Mouse (Mus musculus) inflammation-experienced regulatory T-cells, adult 6 months (primary cell): Measurements from ENCODE around the gene Hoxd8. TPM values are rescaled to one million over a fixed set of nuclear protein-coding genes. Genes with fewer than 3 reads are reported as not detected.
A peak's percentile ranks its signal among the peaks of the same experiment; 100 is the strongest.

Source experiments
- ATAC-seq: one replicate; pipeline ENCODE4 v1.8.0; 2017
- polyA plus RNA-seq, 3 experiments: library from polyadenylated mRNA; unstranded; fragments of 100-300 nt; shearing (Covaris generic); gene quantifications; one replicate each; pipeline ENCODE4 v1.2.1; 2017

The Hoxd8 gene
- polyA plus RNA-seq, 3 experiments from 2014 or later = not detected

DNA sequence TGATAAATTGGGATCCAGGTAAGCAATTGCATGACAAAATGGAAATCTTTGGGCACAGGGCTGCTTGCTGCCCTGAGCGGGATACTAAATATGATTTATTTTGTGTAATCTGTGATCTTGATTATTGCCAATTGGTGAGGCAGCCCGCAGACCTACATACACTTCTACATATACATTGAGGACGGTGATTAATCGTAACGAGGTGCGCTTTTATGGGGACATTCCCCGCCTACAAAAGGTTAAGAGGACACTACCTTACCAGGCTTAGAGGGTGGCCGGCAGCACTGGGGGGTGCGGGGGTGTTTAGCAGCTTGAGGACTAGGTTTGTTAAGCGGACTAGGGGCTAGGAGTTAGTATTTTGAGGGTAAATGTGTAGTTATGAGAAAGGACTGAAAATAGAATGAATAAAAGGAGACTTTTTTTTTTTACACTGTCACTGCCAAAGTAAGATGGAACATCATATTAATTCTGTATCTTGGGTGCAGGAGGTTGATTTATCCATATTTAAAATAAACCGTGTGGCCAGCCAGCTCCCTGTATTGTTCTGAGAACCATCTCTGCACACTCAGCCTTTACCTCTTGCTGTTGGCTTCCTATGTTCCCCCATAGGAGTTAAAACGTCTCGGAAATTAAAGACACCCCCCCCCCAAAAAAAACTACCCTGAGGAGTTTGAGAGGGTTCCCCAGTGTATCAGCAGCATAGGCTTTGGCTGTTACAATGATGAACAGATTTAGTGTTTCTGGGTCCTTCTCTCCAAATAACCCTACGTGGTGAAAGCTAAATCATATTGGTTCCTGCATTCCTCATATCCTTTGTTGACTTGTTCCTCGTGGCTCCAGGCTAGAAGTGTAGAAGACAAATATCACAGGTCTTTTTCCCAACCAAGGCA is 32.5 kb downstream of the Hoxd8 start:
- ATAC-seq = no peak

DNA sequence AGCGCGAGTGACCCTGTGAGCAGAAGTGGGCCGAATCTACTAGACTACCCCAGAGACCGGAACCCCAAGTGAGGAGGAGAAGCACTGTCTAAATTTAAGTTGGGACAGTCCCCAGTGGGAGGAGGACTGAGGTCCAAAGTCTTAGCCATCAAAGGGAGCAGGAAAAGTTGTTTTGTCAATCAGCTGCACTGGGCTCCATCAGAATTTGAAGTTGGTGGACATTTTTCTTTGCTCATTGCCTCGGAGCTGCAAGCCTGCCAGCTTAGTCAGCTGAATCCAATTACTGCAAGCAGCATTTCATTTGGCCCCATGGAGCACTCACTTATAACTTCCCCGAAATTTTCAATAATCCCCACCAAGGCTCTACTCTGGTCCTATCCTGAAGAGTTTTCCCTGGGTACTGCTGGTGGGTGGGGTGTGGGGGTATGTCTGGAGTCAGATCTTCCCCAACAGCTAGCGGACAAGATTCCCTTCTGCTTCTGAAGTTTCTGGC is 33.2 kb downstream of the Hoxd8 start:
- ATAC-seq = no peak

DNA sequence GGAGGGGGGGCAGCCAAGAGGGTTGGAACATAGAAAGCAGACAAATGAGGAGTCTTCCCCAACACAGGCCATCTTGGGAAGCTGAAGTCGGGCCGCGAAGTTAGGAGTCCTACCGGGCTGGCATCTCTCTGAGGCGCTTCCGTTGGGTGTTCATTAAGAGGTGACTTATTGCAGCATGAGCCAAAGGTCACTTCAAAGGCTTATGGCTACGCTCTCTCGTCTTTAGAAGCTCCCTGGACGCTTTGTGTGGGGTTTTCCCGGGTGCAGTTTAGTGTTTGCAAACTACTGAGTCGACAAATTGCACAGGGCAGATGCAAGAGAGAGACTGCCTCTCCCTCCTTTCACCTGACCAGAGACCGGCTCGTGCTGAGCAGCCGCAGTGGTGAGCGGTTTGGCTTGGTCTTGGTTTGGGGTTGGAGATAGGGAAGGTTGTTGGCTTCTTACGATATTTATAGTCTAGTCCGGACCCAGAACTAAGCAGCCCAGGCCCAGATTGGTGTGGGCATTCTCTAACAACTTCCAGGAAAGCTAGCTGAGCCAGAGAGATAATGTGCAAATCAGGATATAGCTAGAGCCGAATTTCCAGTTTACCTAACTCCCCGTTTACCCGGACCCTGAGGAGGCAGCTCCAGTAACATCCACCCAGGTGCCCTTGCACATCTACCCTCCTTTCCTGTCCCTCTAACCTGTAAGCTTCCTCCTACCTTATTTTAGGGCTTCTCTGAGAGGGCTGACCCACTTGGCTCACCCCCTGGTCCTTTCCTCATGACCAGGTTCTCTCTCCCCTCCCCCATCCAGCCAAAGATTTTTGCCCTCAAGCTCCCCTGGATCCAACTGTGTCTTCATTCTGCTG is 34.4 kb downstream of the Hoxd8 start:
- no peak for ATAC-seq

DNA sequence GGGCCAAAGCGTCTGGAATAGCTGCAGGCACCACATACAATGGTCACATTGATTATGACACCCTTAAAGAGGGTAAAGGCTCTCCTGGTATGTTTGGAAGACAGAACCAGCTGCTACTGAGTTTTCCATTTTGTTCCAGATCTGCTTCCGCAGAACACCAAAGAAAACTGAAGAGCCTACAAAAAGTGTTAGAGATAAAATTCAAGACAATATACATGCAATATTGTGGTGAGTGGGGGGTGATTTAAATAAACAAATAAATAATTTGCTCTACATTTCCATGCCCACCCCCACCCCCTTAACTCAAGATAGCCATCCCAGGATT is 35.0 kb downstream of the Hoxd8 start:
- no peak for ATAC-seq

DNA sequence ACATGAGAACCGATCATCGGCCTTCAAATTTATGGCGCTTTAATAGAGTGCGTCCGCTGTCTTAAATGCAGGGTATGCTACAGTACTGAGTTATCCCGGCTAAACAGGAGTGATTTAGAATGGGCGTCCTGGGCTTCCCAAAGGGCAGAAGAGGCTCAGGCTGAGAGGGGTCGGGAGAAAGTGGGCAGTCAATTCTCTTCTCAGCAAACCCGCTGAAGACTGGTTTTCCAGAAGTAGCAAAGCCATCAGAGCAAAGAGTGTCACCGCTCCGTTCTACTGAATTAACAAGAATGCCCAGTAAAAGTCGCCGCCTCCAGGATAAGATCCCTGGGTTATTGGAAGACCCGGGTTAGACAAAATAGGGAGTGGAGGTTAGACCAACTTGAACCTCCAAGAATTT is 35.5 kb downstream of the Hoxd8 start:
- ATAC-seq = no peak

DNA sequence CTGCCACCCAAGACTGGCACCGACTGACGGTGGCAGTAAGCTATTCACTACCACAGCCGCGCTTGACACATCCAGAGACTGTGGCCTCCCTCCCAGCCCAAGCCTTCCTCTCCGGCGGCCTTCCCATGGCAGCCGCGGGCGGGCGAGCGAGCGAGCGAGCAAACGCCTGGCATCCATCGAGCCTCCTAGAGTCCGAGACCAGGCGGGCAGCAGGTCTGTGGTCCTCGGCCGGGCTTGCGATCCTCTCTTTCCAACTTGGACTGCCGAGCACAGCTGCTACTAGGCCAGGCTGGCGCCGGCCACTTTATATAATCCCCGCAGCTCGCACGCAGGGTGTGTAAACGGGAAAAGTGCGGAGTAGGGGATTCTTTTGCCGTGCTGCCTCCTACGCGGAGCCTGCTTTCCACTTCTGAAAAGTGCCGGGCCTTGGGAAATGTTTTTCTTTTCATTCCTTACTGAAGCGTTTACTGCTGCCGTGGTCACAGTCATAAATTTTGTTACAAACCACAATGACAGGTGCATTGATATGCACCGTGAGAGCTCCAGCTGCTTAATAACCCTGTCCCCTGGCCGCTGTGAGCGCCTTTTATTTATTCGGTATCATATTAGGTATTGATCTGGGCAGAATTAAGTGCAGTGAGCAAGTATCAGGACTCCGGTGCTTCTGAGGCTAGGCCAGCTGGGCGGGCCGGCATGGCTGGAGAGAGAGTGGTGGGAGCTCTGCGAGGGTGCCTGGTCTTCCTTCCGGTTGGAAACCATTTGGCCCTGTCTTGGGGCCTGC is 36.1 kb downstream of the Hoxd8 start:
- no peak for ATAC-seq

DNA sequence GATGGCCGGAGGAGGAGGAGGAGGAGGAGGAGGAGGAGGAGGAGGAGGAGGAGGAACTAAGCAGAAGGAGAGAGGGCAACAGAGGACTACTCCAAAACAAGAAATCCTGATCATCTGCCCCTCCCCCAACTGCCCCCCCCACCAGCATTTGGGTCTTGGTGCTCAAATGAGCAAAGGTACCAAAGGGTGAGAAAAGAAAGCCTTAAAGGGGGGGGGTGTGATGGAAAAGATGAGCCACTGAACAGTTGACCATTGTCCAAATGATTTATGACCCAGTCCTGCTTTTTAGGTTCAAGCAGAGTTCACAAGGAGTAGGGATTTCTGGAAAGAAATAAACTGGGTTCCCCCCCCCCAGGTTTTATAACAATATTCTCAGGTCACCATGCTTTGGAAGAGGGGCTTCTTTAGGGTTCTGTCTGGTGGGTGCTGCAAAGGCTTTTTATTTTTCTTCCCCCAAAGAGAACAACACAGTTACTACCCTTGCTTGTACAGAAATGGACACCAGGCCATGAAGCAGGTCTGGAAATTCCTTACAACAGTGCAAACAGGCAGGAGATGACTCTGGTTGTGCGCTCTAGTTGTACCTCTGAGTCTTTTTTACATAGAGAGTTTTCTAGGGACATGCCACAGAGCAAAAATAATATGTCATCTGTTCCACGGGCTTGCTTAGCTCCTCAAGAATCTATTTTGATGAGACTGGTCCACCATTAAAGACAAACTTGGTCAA is 37.0 kb downstream of the Hoxd8 start:
- no peak for ATAC-seq

DNA sequence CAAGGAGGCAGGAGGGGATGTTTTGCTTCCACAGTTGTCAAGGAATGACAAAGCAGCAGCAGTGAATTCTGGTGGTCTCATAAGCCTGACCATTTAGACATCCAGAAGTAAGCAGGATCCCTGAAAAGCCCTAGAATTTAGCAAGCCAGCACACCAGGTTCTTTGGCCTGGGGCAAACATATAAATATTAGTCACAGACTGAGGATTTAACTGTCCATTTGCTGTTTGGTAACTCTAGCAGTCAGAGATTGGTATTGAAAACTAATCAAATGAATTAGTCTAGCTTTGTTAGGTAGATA is 37.5 kb downstream of the Hoxd8 start:
- ATAC-seq = no peak

DNA sequence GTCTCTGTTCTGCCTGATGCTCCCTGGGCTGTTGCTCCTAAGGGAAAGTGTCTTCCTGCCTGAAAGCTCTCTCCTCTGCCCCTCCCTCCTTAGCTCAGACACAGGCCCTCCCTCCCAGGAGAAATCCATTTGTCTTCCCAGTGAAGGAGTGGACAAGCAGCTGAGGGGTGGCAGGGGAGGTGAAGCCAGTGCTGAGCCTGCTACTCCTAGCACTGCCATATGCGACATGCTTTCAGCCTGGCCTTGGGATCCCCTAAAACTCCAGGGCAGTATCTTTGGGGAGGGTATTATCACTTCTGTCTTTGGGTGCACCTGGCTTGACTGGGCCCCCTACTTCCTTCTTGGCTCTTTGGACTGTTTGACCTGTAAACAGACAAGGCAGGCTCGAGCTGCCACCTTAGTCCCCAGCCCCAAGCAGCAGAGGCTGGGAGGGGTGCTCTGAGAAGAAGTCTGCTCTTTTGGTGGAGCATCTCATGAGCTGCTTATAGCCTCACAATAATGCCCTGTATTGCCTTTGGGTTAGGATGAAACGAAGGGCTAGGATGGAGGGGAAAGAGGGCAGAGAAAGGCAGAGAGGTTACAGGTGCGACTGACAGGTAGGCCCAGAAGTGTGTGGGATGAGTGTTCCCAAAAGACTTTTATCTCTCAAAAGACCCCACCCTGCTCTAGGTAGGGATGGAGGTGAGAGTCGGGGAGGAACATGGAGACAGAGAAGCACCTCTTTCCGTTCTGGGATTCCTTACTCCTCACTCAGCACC is 41.3 kb downstream of the Hoxd8 start:
- no peak for ATAC-seq

DNA sequence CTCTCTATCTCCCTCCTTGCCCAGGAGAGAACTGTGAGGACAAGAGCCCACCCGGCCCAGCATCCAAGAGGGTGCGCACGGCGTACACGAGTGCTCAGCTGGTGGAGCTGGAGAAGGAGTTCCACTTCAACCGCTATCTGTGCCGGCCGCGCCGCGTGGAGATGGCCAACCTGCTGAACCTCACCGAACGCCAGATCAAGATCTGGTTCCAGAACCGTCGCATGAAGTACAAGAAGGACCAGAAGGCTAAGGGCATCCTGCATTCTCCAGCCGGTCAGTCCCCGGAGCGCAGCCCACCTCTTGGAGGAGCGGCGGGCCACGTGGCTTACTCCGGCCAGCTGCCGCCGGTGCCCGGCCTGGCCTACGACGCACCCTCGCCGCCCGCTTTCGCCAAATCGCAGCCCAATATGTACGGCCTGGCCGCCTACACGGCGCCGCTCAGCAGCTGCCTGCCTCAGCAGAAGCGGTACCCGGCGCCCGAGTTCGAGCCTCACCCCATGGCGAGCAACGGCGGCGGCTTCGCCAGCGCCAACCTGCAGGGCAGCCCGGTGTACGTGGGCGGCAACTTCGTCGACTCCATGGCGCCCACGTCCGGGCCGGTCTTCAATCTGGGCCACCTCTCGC is 42.0 kb downstream of the Hoxd8 start:
- ATAC-seq = no peak

DNA sequence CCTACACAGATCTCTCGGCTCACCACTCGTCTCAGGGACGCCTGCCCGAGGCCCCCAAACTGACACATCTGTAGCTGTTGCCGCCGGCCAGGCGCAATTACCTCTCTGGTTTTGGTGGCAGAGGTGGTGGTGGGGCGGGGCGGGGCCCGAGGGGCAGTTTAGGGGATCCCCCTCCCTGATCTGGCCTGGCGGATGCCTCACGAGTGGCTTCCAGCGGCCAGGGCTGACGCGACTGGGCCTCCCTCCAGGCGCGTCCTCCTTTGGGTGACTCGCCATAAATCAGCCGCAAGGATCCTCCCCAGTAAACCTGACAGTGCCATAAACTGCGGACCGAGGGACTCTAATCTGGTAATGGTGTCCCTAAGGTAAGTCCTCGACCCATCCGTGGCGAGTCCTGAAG is 42.6 kb downstream of the Hoxd8 start:
- no peak for ATAC-seq

DNA sequence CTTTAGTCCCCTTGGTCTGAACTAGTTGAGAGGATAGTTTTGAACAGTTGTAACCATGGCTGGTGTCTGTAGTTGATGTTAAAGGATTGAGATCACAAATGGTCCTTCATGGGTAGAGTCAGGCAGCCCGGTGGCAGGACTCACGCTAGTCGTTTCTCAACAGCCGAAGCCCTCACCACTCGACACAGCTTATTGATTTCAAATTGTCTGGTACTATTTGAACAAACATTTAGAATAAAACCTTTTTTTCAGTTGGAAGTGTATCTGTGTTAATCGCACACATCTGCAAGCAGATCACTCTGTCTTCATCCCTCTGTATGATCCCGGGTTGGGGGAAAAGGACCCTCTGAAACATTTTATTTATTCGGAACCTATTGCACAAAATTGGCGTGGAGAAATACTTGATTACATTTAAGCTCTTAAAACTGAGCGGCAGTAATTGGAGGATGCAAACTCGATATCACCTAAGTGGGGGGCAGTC is 43.3 kb downstream of the Hoxd8 start:
- ATAC-seq = no peak

DNA sequence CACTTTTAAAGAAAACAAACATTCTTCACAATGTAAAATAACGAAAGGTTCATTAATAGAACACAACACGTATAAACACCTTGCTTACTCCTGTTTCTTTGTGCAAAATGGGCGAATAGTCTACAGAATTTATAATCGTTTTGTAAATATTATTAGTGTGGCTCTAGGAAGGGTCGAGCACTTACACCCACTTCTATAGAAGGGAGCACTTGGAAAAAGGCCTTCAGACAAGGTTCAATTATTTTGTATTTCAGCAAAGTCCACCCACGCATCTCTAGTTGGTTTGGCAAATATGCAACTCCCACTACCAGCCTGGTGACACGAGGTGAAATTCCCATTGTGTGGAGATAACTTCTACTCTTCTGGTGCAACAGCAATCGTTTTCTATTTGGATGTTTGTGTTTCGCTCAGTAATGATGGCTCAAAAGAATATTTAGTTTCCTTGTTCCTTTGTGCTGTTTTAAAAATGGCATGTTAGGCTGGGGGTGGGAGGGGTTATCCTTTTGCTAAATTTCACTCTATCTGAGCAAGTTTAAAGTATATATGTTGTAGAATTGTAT is 44.1 kb downstream of the Hoxd8 start:
- no peak for ATAC-seq

DNA sequence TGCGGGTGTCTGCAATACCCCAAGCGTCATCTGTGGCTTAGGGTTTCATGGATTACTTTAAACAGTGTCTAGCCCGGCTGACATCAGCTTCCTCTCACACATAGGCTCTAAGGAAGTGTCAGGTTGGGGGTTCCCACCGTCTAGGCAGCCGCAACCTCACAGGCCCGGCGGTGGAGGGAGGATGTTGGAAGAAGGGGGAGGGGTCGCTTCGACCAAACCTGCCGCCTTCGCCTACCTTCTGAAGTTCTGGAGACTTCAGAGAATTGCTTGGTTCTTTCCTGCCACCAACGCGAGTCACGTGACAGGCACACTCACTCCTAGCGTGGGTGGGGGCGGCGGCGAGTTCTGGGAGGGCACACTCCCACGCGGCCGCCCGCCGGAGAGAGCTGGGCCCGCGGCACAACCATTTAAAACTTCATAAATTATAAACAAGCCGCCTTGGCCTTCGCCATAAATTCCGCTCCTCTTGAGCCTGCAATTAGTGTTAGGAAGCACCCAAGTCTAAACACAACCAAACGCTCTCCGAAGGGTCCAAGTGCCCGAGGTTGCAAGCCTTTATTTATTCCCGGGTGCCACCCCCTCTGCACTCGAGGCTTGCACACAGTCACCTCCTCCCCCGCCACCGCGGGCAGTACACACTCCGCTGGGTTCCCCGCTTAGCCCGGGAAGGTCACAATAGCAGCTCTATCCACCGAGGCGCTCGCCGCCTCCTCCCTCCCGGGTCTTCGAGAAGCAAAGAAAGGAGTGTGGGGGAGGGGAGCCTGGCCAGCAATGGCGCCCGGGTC is 45.1 kb downstream of the Hoxd8 start:
- peak; percentile 82 for ATAC-seq

DNA sequence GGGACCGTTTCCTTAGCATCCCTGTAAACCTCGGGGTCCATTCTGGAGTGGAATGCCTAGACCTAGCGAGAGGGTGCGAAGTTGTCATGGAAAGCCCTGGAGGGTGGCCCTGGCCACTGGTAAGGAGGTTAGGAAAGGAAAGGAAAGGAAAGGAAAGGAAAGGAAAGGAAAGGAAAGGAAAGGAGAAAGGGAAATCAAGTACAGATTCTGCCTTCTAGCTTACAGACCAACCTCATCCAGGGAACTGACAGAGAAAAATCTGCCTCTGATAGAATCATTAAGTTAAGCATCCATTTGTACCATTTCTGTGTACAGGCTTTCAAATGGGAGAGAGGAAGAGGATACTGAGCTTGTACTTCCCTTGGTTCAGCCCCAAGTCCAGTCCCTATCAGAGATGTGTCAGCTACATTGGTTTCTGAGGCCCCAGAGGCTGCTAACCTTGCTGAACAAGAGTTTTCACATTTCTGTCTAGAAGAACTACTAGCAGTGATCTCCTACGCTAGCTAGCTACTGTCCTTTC is 46.4 kb downstream of the Hoxd8 start:
- ATAC-seq = no peak

DNA sequence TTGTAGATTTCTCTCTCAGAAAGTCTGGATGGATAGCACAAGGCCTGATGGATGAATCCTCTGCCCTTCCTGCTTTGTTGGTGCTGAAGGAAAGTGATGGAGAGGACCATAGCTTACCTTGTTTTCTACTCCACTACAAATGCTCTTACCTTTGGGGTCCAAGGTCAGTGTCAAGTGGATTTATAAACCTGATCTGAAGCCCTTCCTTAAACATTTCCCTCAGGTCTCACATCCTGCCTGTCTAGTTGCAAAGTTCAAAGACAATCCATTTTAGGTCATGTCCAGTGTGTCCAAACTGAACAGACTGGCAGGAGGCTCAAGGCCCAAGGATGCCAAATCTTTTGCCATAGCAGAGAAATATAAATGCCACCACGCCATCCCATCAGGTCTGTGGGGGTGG is 47.4 kb downstream of the Hoxd8 start:
- no peak for ATAC-seq

DNA sequence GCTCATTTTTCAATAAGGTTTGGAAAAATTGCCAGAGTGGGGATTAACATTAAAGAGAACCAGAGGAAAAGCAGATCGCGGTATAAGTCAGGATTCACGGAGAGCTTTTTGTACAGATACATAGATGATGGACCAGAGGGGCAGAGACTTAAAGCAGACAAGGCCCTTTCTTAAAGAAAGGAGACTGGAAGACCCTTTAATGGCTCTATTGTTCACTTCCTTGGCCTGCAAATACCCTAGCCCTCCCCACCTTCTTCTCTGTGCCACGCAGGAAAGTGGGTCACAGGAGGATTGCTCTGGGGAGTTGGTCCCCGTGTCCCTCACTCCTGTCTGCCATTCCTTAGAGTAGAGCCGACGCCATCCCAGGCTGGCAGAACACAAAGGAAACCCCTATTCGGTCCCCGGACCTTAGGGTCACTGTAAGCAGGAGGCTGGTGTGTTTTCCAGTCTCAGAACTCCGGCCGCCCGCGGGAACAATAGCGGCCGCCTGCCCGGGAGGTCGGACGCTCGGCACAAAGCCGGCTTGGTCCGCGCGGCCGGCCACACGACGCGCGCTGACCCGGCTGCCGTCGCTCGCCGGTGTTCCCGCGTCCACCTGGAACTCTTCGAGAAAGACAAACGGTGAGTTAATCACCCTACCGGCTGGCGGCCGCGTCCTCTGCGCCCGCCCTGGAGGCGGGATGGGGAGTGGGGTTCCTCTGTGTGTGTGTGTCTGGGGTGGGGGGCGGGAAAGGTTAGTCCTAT is 48.2 kb downstream of the Hoxd8 start:
- ATAC-seq = no peak

DNA sequence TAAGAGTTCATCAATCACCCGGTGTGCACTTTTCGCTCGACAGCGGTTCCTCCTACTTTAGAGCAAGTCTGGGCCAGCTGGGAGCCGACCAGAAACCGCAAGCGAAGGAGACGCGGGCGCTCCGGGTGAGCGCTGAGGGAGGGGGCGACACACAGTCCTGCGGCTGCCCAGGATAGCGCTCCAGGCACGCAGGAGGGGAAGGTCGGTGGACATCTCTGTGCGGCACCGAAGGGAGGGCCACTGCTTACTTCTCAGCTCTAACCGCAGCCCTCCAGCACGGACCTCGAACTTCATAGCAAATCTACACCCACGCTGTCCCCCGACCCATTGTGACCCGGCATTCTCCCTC is 48.7 kb downstream of the Hoxd8 start:
- no peak for ATAC-seq

DNA sequence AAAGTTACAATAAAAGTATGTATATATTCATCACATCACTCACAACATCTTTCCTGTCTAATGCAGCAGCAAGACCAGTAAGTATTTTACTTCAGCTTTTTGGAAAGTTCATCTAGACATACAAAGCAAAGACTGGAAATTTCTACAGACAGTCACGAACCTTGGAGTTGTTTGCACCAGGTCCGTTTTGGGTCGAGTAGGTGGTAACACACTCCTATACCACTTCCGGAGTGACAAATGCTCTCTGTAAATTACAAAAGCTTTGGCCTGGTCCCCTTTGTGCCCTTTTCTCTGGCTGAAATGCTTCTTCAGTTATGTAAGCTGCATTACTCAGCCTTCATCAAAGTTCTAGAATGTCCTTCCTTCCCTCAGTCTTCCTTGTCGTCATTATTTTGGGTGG is 49.3 kb downstream of the Hoxd8 start:
- no peak for ATAC-seq
